Comparison of ENCODE assay signal across 19 mouse cellular contexts in genomic region chr16:56081691-56082090, GRCm38 (mm10).
"Had no signal": no experiment of that assay in that cellular context is flagged by ENCODE, and none has a peak within 500 bp of the region (broad histone marks: within the 10 kb centered on the region; RNA-seq: fewer than 3 reads in every experiment).

No protein-coding gene starts in this region.

- H3K9ac ChIP-seq: liver, embryonic 15.5 days; liver, postnatal 0 days; lung, embryonic 15.5 days; midbrain, embryonic 13.5 days; midbrain, embryonic 15.5 days; neural tube, embryonic 12.5 days; stomach, embryonic 15.5 days had no signal

- H3K9me3 ChIP-seq: liver, embryonic 15.5 days; lung, embryonic 15.5 days; midbrain, embryonic 10.5 days; midbrain, embryonic 13.5 days; midbrain, embryonic 15.5 days; neural tube, embryonic 12.5 days; stomach, embryonic 15.5 days had no signal

- H3K4me3 ChIP-seq: liver, embryonic 15.5 days; lung, embryonic 15.5 days; midbrain, embryonic 10.5 days; midbrain, embryonic 13.5 days; midbrain, embryonic 15.5 days; myocyte; neural tube, embryonic 12.5 days; stomach, embryonic 15.5 days had no signal

- H3K4me2 ChIP-seq: liver, embryonic 15.5 days; lung, embryonic 15.5 days; midbrain, embryonic 13.5 days; midbrain, embryonic 15.5 days; neural tube, embryonic 12.5 days; stomach, embryonic 15.5 days had no signal

- DNase-seq: liver, postnatal 0 days; lung, adult 2 months; lung, postnatal 14 days; lung, postnatal 36 days; right cerebral cortex, postnatal 14 days; thymus, adult 2 months; thymus, postnatal 25 days; thymus, postnatal 4 days had no signal

- H3K27ac ChIP-seq: liver, embryonic 15.5 days; lung, embryonic 15.5 days; macrophage; midbrain, embryonic 10.5 days; midbrain, embryonic 13.5 days; midbrain, embryonic 15.5 days; neural tube, embryonic 12.5 days; stomach, embryonic 15.5 days; stomach, postnatal 0 days had no signal

- H3K27me3 ChIP-seq: liver, embryonic 15.5 days; lung, embryonic 15.5 days; midbrain, embryonic 13.5 days; midbrain, embryonic 15.5 days; neural tube, embryonic 12.5 days; stomach, embryonic 15.5 days had no signal

- H3K4me1 ChIP-seq: stomach, embryonic 15.5 days had no signal

- H3K36me3 ChIP-seq: midbrain, embryonic 15.5 days; stomach, embryonic 15.5 days had no signal

- ATAC-seq: liver, postnatal 0 days; lung, postnatal 0 days; midbrain, embryonic 13.5 days; midbrain, embryonic 15.5 days had no signal
